22 mouse cellular contexts compared by ENCODE assay signal in the genomic region with DNA sequence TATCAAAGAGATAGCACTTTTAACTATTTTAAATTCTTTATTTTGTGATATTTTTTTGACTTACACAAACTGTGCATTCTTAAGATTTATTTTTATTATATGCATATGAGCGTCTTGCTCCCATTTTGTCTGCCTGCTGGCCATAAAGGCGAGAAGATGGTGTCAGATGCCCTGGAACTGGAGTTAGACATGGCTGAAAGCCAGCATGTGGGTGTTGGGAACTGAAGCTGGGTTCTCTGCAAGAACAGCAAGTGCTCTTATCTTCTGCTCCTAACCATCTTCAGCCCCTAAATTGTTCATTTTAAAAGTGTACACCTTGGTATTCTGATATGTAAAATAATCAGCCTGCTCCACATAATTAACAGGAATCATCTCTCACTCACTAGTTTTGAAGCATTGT.
DNase-seq lines count a peak whose midpoint lies in the region; ATAC-seq and TF ChIP-seq lines count a peak whose summit lies in the region.
"Had no signal": no experiment of that assay in that cellular context is flagged by ENCODE, and none has a peak within 500 bp of the region (broad histone marks: within the 10 kb centered on the region; RNA-seq: fewer than 3 reads in every experiment).

No protein-coding gene starts in this region.

- no peak for TF ChIP-seq EP300 in lung, postnatal 0 days (IDR thresholded peaks at IDR 0.05)

- WGBS in lung, postnatal 0 days: 85% methylated on average over 2 of the region's 2 CpGs

- no peaks in the 10 kb centered on the region for H3K36me3 ChIP-seq in lung, postnatal 0 days (ENCODE audit: insufficient read depth, low read length)
- H3K36me3 ChIP-seq: embryonic facial prominence, embryonic 13.5 days; forebrain, embryonic 12.5 days; hindbrain, embryonic 15.5 days; midbrain, embryonic 15.5 days; neural tube, embryonic 12.5 days had no signal

- no peaks in the 10 kb centered on the region for H3K9me3 ChIP-seq in lung, postnatal 0 days (ENCODE audit: low read length)
- H3K9me3 ChIP-seq: embryonic facial prominence, embryonic 13.5 days; forebrain, embryonic 12.5 days; heart, embryonic 10.5 days; hindbrain, embryonic 15.5 days; midbrain, embryonic 15.5 days; neural tube, embryonic 12.5 days had no signal

- no peaks in the 10 kb centered on the region for H3K4me1 ChIP-seq in lung, postnatal 0 days (ENCODE audit: insufficient read depth, low read depth, low read length)
- H3K4me1 ChIP-seq: embryonic facial prominence, embryonic 13.5 days; forebrain, embryonic 12.5 days; heart, embryonic 10.5 days; hindbrain, embryonic 15.5 days; neural tube, embryonic 12.5 days had no signal

- no peaks in the 10 kb centered on the region for H3K27me3 ChIP-seq in lung, postnatal 0 days (replicated peaks; ENCODE audit: insufficient read depth, low read length)
- H3K27me3 ChIP-seq: embryonic facial prominence, embryonic 13.5 days; forebrain, embryonic 12.5 days; hindbrain, embryonic 15.5 days; midbrain, embryonic 15.5 days; neural tube, embryonic 12.5 days had no signal

- ATAC-seq in lung, postnatal 0 days: no peak
- ATAC-seq: activated CD4-positive, CD25-positive, alpha-beta regulatory T cell, adult 4 months; midbrain, embryonic 15.5 days had no signal

- intact Hi-C loops in left cerebral cortex, postnatal 14 days (cut with DNase I): loop anchor here (10.0 kb wide), 1 partner anchor 531 kb away; the partner anchor contains the start of gene Cnr1

- no peak overlapping the region for H3K4me3 ChIP-seq in lung, postnatal 0 days (ENCODE audit: low read depth, low read length)
- H3K4me3 ChIP-seq: embryonic facial prominence, embryonic 13.5 days; erythroblast, embryonic 14.5 days; forebrain, embryonic 12.5 days; heart, embryonic 10.5 days; hindbrain, embryonic 15.5 days; midbrain, embryonic 15.5 days; neural tube, embryonic 12.5 days had no signal

- no peak overlapping the region for H3K9ac ChIP-seq in lung, postnatal 0 days (replicated peaks; ENCODE audit: low read depth)
- H3K9ac ChIP-seq: embryonic facial prominence, embryonic 13.5 days; forebrain, embryonic 12.5 days; hindbrain, embryonic 15.5 days; midbrain, embryonic 15.5 days; neural tube, embryonic 12.5 days had no signal

- no peak overlapping the region for H3K4me2 ChIP-seq in lung, postnatal 0 days (replicated peaks; ENCODE audit: low read depth, low read length)
- H3K4me2 ChIP-seq: embryonic facial prominence, embryonic 13.5 days; forebrain, embryonic 12.5 days; hindbrain, embryonic 15.5 days; midbrain, embryonic 15.5 days; neural tube, embryonic 12.5 days had no signal

- TF ChIP-seq CTCF in lung, postnatal 0 days (IDR thresholded peaks at IDR 0.05): no peak

- no peak overlapping the region for H3K27ac ChIP-seq in lung, postnatal 0 days (ENCODE audit: low read length)
- H3K27ac ChIP-seq: embryonic facial prominence, embryonic 13.5 days; forebrain, embryonic 12.5 days; heart, embryonic 10.5 days; hindbrain, embryonic 15.5 days; macrophage; midbrain, embryonic 15.5 days; neural tube, embryonic 12.5 days had no signal

- peak; percentile 26 to 41 for DNase-seq in frontal cortex, postnatal 36 days (ENCODE audit: low spot score in 2 of 2)
- DNase-seq in frontal cortex, postnatal 25 days (ENCODE audit: low spot score in 2 of 2): no peak
- peak; percentile 20 to 27 for DNase-seq in left cerebral cortex, postnatal 14 days (ENCODE audit: low spot score in 2 of 2)
- no peak for DNase-seq in left cerebral cortex, adult 11 months (ENCODE audit: low spot score)
- DNase-seq in cerebellum, adult 9-10 months: peak; percentile 35
- peak; percentile 23 to 41 for DNase-seq in cerebellum, postnatal 14 days
- DNase-seq in urinary bladder, postnatal 14 days (ENCODE audit: low spot score): no peak
- no peak for DNase-seq in lung, postnatal 0 days (ENCODE audit: low spot score)
- DNase-seq: adrenal gland, postnatal 10 days; heart, postnatal 4 days; kidney, adult 8-10 months; kidney, postnatal 14 days; spleen, adult 18-20 months had no signal

Comparison
In these comparisons a context has a peak if more than half of its experiments do, and no peak if none do; other contexts are left out.
1. DNase-seq: peak in frontal cortex, postnatal 36 days (2 of 2), left cerebral cortex, postnatal 14 days (2 of 2), cerebellum, adult 9-10 months (single experiment) and cerebellum, postnatal 14 days (2 of 2); none in frontal cortex, postnatal 25 days (0 of 2), left cerebral cortex, adult 11 months (single experiment), urinary bladder, postnatal 14 days (single experiment) and lung, postnatal 0 days (single experiment).